Comparison of ENCODE assay signal across 8 mouse cellular contexts in genomic region chr2:155271957-155272356, GRCm38 (mm10). TPM values are rescaled to one million over a fixed set of nuclear protein-coding genes. Genes with fewer than 3 reads are reported as not detected.
DNase-seq lines count a peak whose midpoint lies in the region; ATAC-seq and TF ChIP-seq lines count a peak whose summit lies in the region.
"Had no signal": no experiment of that assay in that cellular context is flagged by ENCODE, and none has a peak within 500 bp of the region (broad histone marks: within the 10 kb centered on the region; RNA-seq: fewer than 3 reads in every experiment).

No protein-coding gene starts in this region.

- no peaks in the 10 kb centered on the region for H3K36me3 ChIP-seq in liver, adult 2 months (ENCODE audit: control insufficient read depth, insufficient read depth, low read length)
- H3K36me3 ChIP-seq in liver, embryonic 12.5 days = no peaks in the 10 kb centered on the region
- no peaks in the 10 kb centered on the region for H3K36me3 ChIP-seq in ES-Bruce4 (ENCODE audit: control insufficient read depth, insufficient read depth, low read length, poor library complexity, severe bottlenecking)
- H3K36me3 ChIP-seq in heart, embryonic 11.5 days (ENCODE audit: control insufficient read depth, insufficient read depth, low read length) = no peaks in the 10 kb centered on the region

- no peaks in the 10 kb centered on the region for H3K27me3 ChIP-seq in liver, adult 2 months (ENCODE audit: control insufficient read depth, insufficient read depth, low read length)
- H3K27me3 ChIP-seq in liver, embryonic 12.5 days (replicated peaks) = 0 out of 2 replicates have a peak, but pooled peaks cover 3% of the 10 kb centered on the region
- H3K27me3 ChIP-seq in ES-Bruce4 (ENCODE audit: control insufficient read depth, insufficient read depth, low read length, poor library complexity, severe bottlenecking) = no peaks in the 10 kb centered on the region
- H3K27me3 ChIP-seq in heart, embryonic 11.5 days (ENCODE audit: control insufficient read depth, insufficient read depth, low read length) = no peaks in the 10 kb centered on the region

- no peaks in the 10 kb centered on the region for H3K9me3 ChIP-seq in liver, embryonic 12.5 days (replicated peaks)
- H3K9me3 ChIP-seq in ES-Bruce4 (replicated peaks; ENCODE audit: control insufficient read depth, insufficient read depth, low read length, poor library complexity, severe bottlenecking) = no peaks in the 10 kb centered on the region
- no peaks in the 10 kb centered on the region for H3K9me3 ChIP-seq in heart, embryonic 11.5 days (replicated peaks; ENCODE audit: control insufficient read depth, low read length)
- H3K9me3 ChIP-seq: hindbrain, embryonic 10.5 days had no signal

- no peak for TF ChIP-seq EP300 in ES-Bruce4 (IDR thresholded peaks at IDR 0.05; ENCODE audit: insufficient read depth, low read depth, low read length)

- peaks cover 2% of the 10 kb centered on the region for H3K4me1 ChIP-seq in liver, adult 2 months (ENCODE audit: control insufficient read depth, insufficient read depth, low read length)
- peaks cover 2% of the 10 kb centered on the region for H3K4me1 ChIP-seq in liver, embryonic 12.5 days
- no peaks in the 10 kb centered on the region for H3K4me1 ChIP-seq in ES-Bruce4 (ENCODE audit: control insufficient read depth, insufficient read depth, low read length)
- H3K4me1 ChIP-seq in bone marrow, adult 2 months (ENCODE audit: control insufficient read depth, insufficient read depth, low read length) = no peaks in the 10 kb centered on the region
- peaks cover under 1% of the 10 kb centered on the region; the same call in 1 of the 2 replicates for H3K4me1 ChIP-seq in heart, embryonic 11.5 days (ENCODE audit: control insufficient read depth, insufficient read depth, low read length)

- H3K9ac ChIP-seq in liver, adult 2 months (ENCODE audit: low read depth, low read length) = no peak overlapping the region
- H3K9ac ChIP-seq in liver, embryonic 12.5 days = no peak overlapping the region
- no peak overlapping the region for H3K9ac ChIP-seq in ES-Bruce4 (ENCODE audit: low read depth, poor library complexity, severe bottlenecking)
- H3K9ac ChIP-seq in heart, embryonic 11.5 days (ENCODE audit: low read depth, low read length) = no peak overlapping the region

- TF ChIP-seq POLR2A in liver, adult 2 months (IDR thresholded peaks at IDR 0.05; ENCODE audit: extremely low read depth, insufficient read depth, low read length) = no peak
- no peak for TF ChIP-seq POLR2A in ES-Bruce4 (IDR thresholded peaks at IDR 0.05; ENCODE audit: insufficient read depth, low read length)
- no peak for TF ChIP-seq POLR2A in bone marrow, adult 2 months (IDR thresholded peaks at IDR 0.05; ENCODE audit: borderline replicate concordance, control insufficient read depth, low read depth, low read length)

- TF ChIP-seq CTCF in liver, adult 2 months (IDR thresholded peaks at IDR 0.05; ENCODE audit: low read depth, low read length) = peak; percentile 72
- TF ChIP-seq CTCF in ES-Bruce4 (IDR thresholded peaks at IDR 0.05; ENCODE audit: low read depth, low read length) = peak; percentile 81
- 0 out of 2 replicates have a peak, but pooled peaks have one; percentile 22 for TF ChIP-seq CTCF in bone marrow, adult 2 months (IDR thresholded peaks at IDR 0.05; ENCODE audit: control insufficient read depth, insufficient read depth, low read length)

- peak; percentile 44 for DNase-seq in liver, adult 2 months (ENCODE audit: extremely low read depth, low read depth, low spot score)
- peak; percentile 21 for DNase-seq in retina, embryonic 14.5 days (ENCODE audit: low spot score)
- no peak for DNase-seq in heart, postnatal 25 days (ENCODE audit: low spot score)

- no peaks in the 10 kb centered on the region for H3K79me2 ChIP-seq in liver, adult 2 months (ENCODE audit: control insufficient read depth, insufficient read depth, low read length)

- intact Hi-C loops in heart, postnatal 25 days (cut with DNase I) = no loop called here

- H3K27ac ChIP-seq in liver, adult 2 months (replicated peaks; ENCODE audit: insufficient read depth, low read depth, low read length) = no peak overlapping the region
- no peak overlapping the region for H3K27ac ChIP-seq in liver, embryonic 12.5 days
- H3K27ac ChIP-seq in ES-Bruce4 (ENCODE audit: insufficient read depth, low read length) = no peak overlapping the region
- H3K27ac ChIP-seq in bone marrow, adult 2 months (ENCODE audit: control insufficient read depth, insufficient read depth, low read depth, low read length, poor library complexity) = no peak overlapping the region
- no peak overlapping the region for H3K27ac ChIP-seq in heart, embryonic 11.5 days (ENCODE audit: low read depth, low read length)
- H3K27ac ChIP-seq: hindbrain, embryonic 10.5 days had no signal

- H3K4me3 ChIP-seq in liver, adult 2 months (ENCODE audit: insufficient read depth, low read depth, low read length) = no peak overlapping the region
- H3K4me3 ChIP-seq in liver, embryonic 12.5 days = no peak overlapping the region
- no peak overlapping the region for H3K4me3 ChIP-seq in ES-Bruce4 (ENCODE audit: low read depth, low read length)
- H3K4me3 ChIP-seq in bone marrow, adult 2 months (replicated peaks; ENCODE audit: control insufficient read depth, low read depth, low read length) = no peak overlapping the region
- H3K4me3 ChIP-seq in heart, embryonic 11.5 days (ENCODE audit: low read depth, low read length) = no peak overlapping the region
- H3K4me3 ChIP-seq: hindbrain, embryonic 10.5 days had no signal

- 93% methylated on average over 6 of the region's 6 CpGs for WGBS in liver, adult 2 months
- WGBS in liver, embryonic 12.5 days (ENCODE audit: insufficient replicate concordance) = 73% methylated on average over 6 of the region's 6 CpGs
- WGBS in bone marrow, adult 2 months = 81% methylated on average over 6 of the region's 6 CpGs
- WGBS in heart, embryonic 11.5 days (ENCODE audit: insufficient replicate concordance) = 80% methylated on average over 6 of the region's 6 CpGs

- no peak overlapping the region for H3K4me2 ChIP-seq in liver, embryonic 12.5 days
- H3K4me2 ChIP-seq in heart, embryonic 11.5 days = no peak overlapping the region

- no peak for ATAC-seq in liver, embryonic 12.5 days
- ATAC-seq in heart, embryonic 11.5 days (replicated peaks; ENCODE audit: insufficient number of reproducible peaks, low FRiP score, low TSS enrichment) = no peak

RNA-seq across cellular contexts. Expression of gene Map1lc3a, which starts 4.1 kb away (rescaled TPM):
- 26.8 and 31.8 TPM in 2 replicates for total RNA-seq in liver, adult 2 months (2014; rRNA removed)
- 87.2 and 125 TPM in 2 replicates for polyA plus RNA-seq in liver, adult 2 months (2012; rRNA removed)
- polyA plus RNA-seq in liver, embryonic 12.5 days (2016; fragmentation: Nextera tagmentation; extraction: Ambion mirVana) = 27.4 and 28.9 TPM in 2 replicates
- polyA plus RNA-seq in ES-Bruce4 (2011; ENCODE audit: insufficient read depth, insufficient read length, low read depth, missing spikeins) = 51.5 and 59.2 TPM in 2 replicates
- polyA plus RNA-seq in bone marrow, adult 2 months (2011; ENCODE audit: insufficient read depth, insufficient read length, low replicate concordance, missing spikeins) = 33.5 and 41.2 TPM in 2 replicates
- 100 to 1,000 TPM; 712 to 776 TPM for total RNA-seq in heart, postnatal 25 days (2021)
- polyA plus RNA-seq in heart, embryonic 11.5 days (2014; fragmentation: Nextera tagmentation; extraction: Ambion mirVana) = 187 and 189 TPM in 2 replicates

RNA-seq across cellular contexts. Expression of gene Dynlrb1, which starts 35.6 kb away (rescaled TPM):
- total RNA-seq in liver, adult 2 months (2014; rRNA removed) = 104 and 124 TPM in 2 replicates
- polyA plus RNA-seq in liver, adult 2 months (2012; rRNA removed) = 141 and 163 TPM in 2 replicates
- 152 and 160 TPM in 2 replicates for polyA plus RNA-seq in liver, embryonic 12.5 days (2016; fragmentation: Nextera tagmentation; extraction: Ambion mirVana)
- polyA plus RNA-seq in ES-Bruce4 (2011; ENCODE audit: insufficient read depth, insufficient read length, low read depth, missing spikeins) = 230 and 241 TPM in 2 replicates
- 89.3 and 102 TPM in 2 replicates for polyA plus RNA-seq in bone marrow, adult 2 months (2011; ENCODE audit: insufficient read depth, insufficient read length, low replicate concordance, missing spikeins)
- total RNA-seq in heart, postnatal 25 days (2021) = 100 to 1,000 TPM; 162 to 183 TPM
- 427 and 429 TPM in 2 replicates for polyA plus RNA-seq in heart, embryonic 11.5 days (2014; fragmentation: Nextera tagmentation; extraction: Ambion mirVana)

Comparison
In these comparisons a context has a peak if more than half of its experiments do, and no peak if none do; other contexts are left out.
1. CTCF ChIP-seq: peak in every context shown above with its lines; median percentile 81 in ES-Bruce4; 72 in liver, adult 2 months; 22 in bone marrow, adult 2 months.